Mouse (Mus musculus) limb, embryonic 12.5 days (tissue): ENCODE data around the gene Foxm1. TPM values are rescaled to one million over a fixed set of nuclear protein-coding genes. Genes with fewer than 3 reads are reported as not detected.
A peak's percentile ranks its signal among the peaks of the same experiment; 100 is the strongest.

Experiments used
- ATAC-seq: fragments of 200-750 bp; cut with Nextera tagmentation; 2 replicates; pipeline ENCODE4 v1.8.0; 2017; ENCODE audit warnings: low read depth, moderate TSS enrichment; ENCODE audit not compliant: insufficient number of reproducible peaks, insufficient read depth, low FRiP score, low TSS enrichment
- H3K27ac ChIP-seq: fragments of 300-500 bp; sonication (generic); 2 replicates; pipeline ENCODE4 v1.5.1; 2016; ENCODE audit warnings: mild to moderate bottlenecking, moderate library complexity
- H3K27me3 ChIP-seq: fragments of 300-500 bp; sonication (generic); 2 replicates; pipeline ENCODE4 v1.6.1; 2016; ENCODE audit warnings: mild to moderate bottlenecking, moderate library complexity
- H3K36me3 ChIP-seq: fragments of 300-500 bp; sonication (generic); 2 replicates; pipeline ENCODE4 v1.6.1; 2016; ENCODE audit warnings: mild to moderate bottlenecking, moderate library complexity
- H3K4me1 ChIP-seq: fragments of 300-500 bp; sonication (generic); replicated peaks from 2 replicates; pipeline ENCODE4 v1.6.1; 2016
- H3K4me2 ChIP-seq: fragments of 300-500 bp; sonication (generic); 2 replicates; pipeline ENCODE4 v1.6.1; 2016; ENCODE audit warnings: mild to moderate bottlenecking, moderate library complexity
- H3K4me3 ChIP-seq: fragments of 300-500 bp; sonication (generic); replicated peaks from 2 replicates; pipeline ENCODE4 v1.5.1; 2016; ENCODE audit warnings: mild to moderate bottlenecking
- H3K9ac ChIP-seq: fragments of 300-500 bp; sonication (generic); replicated peaks from 2 replicates; pipeline ENCODE4 v1.6.1; 2016; ENCODE audit warnings: mild to moderate bottlenecking, moderate library complexity
- H3K9me3 ChIP-seq: fragments of 300-500 bp; sonication (generic); 2 replicates; pipeline ENCODE4 v1.6.1; 2016; ENCODE audit warnings: mild to moderate bottlenecking, moderate library complexity
- WGBS: fragments of 180-500 bp; shearing (Covaris S2); methylation state at CpG from one replicate; pipeline ENCODE4 v1.1.7; 2016; 5-methylcytosine and 5-hydroxymethylcytosine counted together
- polyA plus RNA-seq: library from polyadenylated mRNA; unstranded; fragments of >200 nt; fragmentation: Nextera tagmentation; extraction: Ambion mirVana; gene quantifications from 2 replicates; pipeline ENCODE4 v1.2.1, GENCODE M21; 2016

Gene Foxm1
- 43.2 and 52.4 TPM in 2 replicates for polyA plus RNA-seq

GRCm38 (mm10) chr6:128362381-128363006, at the start of gene Foxm1, which contains the start of gene Rhno1:
Gene Foxm1, plus strand, starts transcription at chr6:128362967.
Gene Rhno1, minus strand, starts transcription at chr6:128362911.
- H3K4me2 ChIP-seq = peak within 1 kb of the TSS; percentile 89
- H3K36me3 ChIP-seq = peaks cover 40% of the 10 kb centered on the region
- H3K9ac ChIP-seq = peak within 1 kb of the TSS; percentile 88
- WGBS = under 1% methylated on average over 67 of the region's 76 CpGs
- H3K9me3 ChIP-seq = no peaks in the 10 kb centered on the region
- ATAC-seq = peak; percentile 85
- peak within 1 kb of the TSS; percentile 96 for H3K27ac ChIP-seq
- H3K27me3 ChIP-seq = no peaks in the 10 kb centered on the region
- peaks cover 28% of the 10 kb centered on the region for H3K4me1 ChIP-seq
- H3K4me3 ChIP-seq = peak within 1 kb of the TSS; percentile 96

GRCm38 (mm10) chr6:128314796-128315195, 48.0 kb upstream of the Foxm1 start:
- Histone ChIP-seq H3K4me2 (no peak overlapping the region), H3K9ac (no peak overlapping the region)
- 83% methylated on average over 6 of the region's 6 CpGs for WGBS

GRCm38 (mm10) chr6:128315597-128315996, 47.2 kb upstream of the Foxm1 start:
- Histone ChIP-seq H3K4me2 (no peak overlapping the region), H3K36me3 (no peaks in the 10 kb centered on the region), H3K9ac (no peak overlapping the region), H3K9me3 (no peaks in the 10 kb centered on the region), H3K4me3 (no peak overlapping the region), H3K27ac (no peak overlapping the region), H3K27me3 (no peaks in the 10 kb centered on the region), H3K4me1 (no peaks in the 10 kb centered on the region)
- WGBS = 80% methylated on average over 8 of the region's 8 CpGs
- ATAC-seq = no peak

More at GRCm38 (mm10) chr6:128314796-128315195, 48.0 kb upstream of the Foxm1 start:
- no peak overlapping the region for H3K27ac ChIP-seq
- no peaks in the 10 kb centered on the region for H3K4me1 ChIP-seq
- no peak for ATAC-seq
- no peaks in the 10 kb centered on the region for H3K36me3 ChIP-seq
- H3K4me3 ChIP-seq = no peak overlapping the region
- no peaks in the 10 kb centered on the region for H3K27me3 ChIP-seq
- no peaks in the 10 kb centered on the region for H3K9me3 ChIP-seq

- WGBS = 16% methylated on average over 4 of the region's 4 CpGs
- H3K9me3 ChIP-seq = no peaks in the 10 kb centered on the region
- no peaks in the 10 kb centered on the region for H3K4me1 ChIP-seq
- H3K27me3 ChIP-seq = no peaks in the 10 kb centered on the region
- no peak overlapping the region for H3K27ac ChIP-seq
- no peak for ATAC-seq
- peaks cover 27% of the 10 kb centered on the region for H3K36me3 ChIP-seq
- no peak overlapping the region for H3K4me2 ChIP-seq
- no peak overlapping the region for H3K9ac ChIP-seq
- H3K4me3 ChIP-seq = no peak overlapping the region
These were observed 44.5 kb upstream of the Foxm1 start for GRCm38 (mm10) chr6:128318317-128318716.

GRCm38 (mm10) chr6:128334397-128335124, 28.2 kb upstream of the Foxm1 start:
- Histone ChIP-seq H3K27ac (no peak overlapping the region), H3K4me2 (no peak overlapping the region), H3K4me1 (0 out of 2 replicates have a peak, but pooled peaks cover 5% of the 10 kb centered on the region), H3K36me3 (peaks cover 72% of the 10 kb centered on the region), H3K9ac (no peak overlapping the region), H3K4me3 (no peak overlapping the region), H3K9me3 (peaks cover 14% of the 10 kb centered on the region), H3K27me3 (no peaks in the 10 kb centered on the region)
- ATAC-seq = 0 out of 2 replicates have a peak, but pooled peaks have one; percentile 61
- 26% methylated on average over 12 of the region's 12 CpGs for WGBS

GRCm38 (mm10) chr6:128337467-128337866, 25.3 kb upstream of the Foxm1 start:
- no peak overlapping the region for H3K27ac ChIP-seq
- H3K4me2 ChIP-seq = no peak overlapping the region

GRCm38 (mm10) chr6:128338876-128339275, 23.9 kb upstream of the Foxm1 start:
- H3K36me3 ChIP-seq = peaks cover 52% of the 10 kb centered on the region
- no peak overlapping the region for H3K9ac ChIP-seq

More at GRCm38 (mm10) chr6:128337467-128337866, 25.3 kb upstream of the Foxm1 start:
- no peak for ATAC-seq
- Histone ChIP-seq H3K27me3 (no peaks in the 10 kb centered on the region), H3K36me3 (peaks cover 52% of the 10 kb centered on the region), H3K4me3 (no peak overlapping the region), H3K9ac (no peak overlapping the region), H3K9me3 (no peaks in the 10 kb centered on the region), H3K4me1 (0 out of 2 replicates have a peak, but pooled peaks cover 8% of the 10 kb centered on the region)
- 75% methylated on average over 7 of the region's 7 CpGs for WGBS

GRCm38 (mm10) chr6:128341956-128342723, 20.6 kb upstream of the Foxm1 start:
- 0 out of 2 replicates have a peak, but pooled peaks cover 8% of the 10 kb centered on the region for H3K4me1 ChIP-seq
- no peaks in the 10 kb centered on the region for H3K9me3 ChIP-seq
- no peak overlapping the region for H3K27ac ChIP-seq
- H3K4me3 ChIP-seq = no peak overlapping the region
- WGBS = 90% methylated on average over 11 of the region's 11 CpGs
- ATAC-seq = no peak
- no peaks in the 10 kb centered on the region for H3K27me3 ChIP-seq
- no peak overlapping the region for H3K9ac ChIP-seq
- H3K36me3 ChIP-seq = peaks cover 31% of the 10 kb centered on the region
- no peak overlapping the region for H3K4me2 ChIP-seq

More at GRCm38 (mm10) chr6:128338876-128339275, 23.9 kb upstream of the Foxm1 start:
- ATAC-seq = no peak
- whole genome bisulfite sequencing = 40% methylated on average over 5 of the region's 5 CpGs
- H3K27me3 ChIP-seq = no peaks in the 10 kb centered on the region
- H3K4me3 ChIP-seq = no peak overlapping the region
- H3K9me3 ChIP-seq = no peaks in the 10 kb centered on the region
- no peak overlapping the region for H3K4me2 ChIP-seq
- H3K27ac ChIP-seq = no peak overlapping the region
- 0 out of 2 replicates have a peak, but pooled peaks cover 8% of the 10 kb centered on the region for H3K4me1 ChIP-seq

GRCm38 (mm10) chr6:128345623-128346022, 17.1 kb upstream of the Foxm1 start:
- Histone ChIP-seq H3K27ac (no peak overlapping the region), H3K9ac (no peak overlapping the region), H3K9me3 (no peaks in the 10 kb centered on the region), H3K27me3 (no peaks in the 10 kb centered on the region), H3K36me3 (peaks cover 39% of the 10 kb centered on the region), H3K4me1 (no peaks in the 10 kb centered on the region), H3K4me3 (no peak overlapping the region), H3K4me2 (no peak overlapping the region)
- ATAC-seq = no peak
- WGBS = 93% methylated on average over 10 of the region's 10 CpGs

- Histone ChIP-seq H3K4me3 (no peak overlapping the region), H3K4me1 (no peaks in the 10 kb centered on the region), H3K4me2 (no peak overlapping the region), H3K9ac (no peak overlapping the region), H3K27ac (no peak overlapping the region), H3K27me3 (no peaks in the 10 kb centered on the region), H3K36me3 (peaks cover 44% of the 10 kb centered on the region), H3K9me3 (no peaks in the 10 kb centered on the region)
- 84% methylated on average over 6 of the region's 6 CpGs for WGBS
- ATAC-seq = no peak
These were observed 16.0 kb upstream of the Foxm1 start for GRCm38 (mm10) chr6:128346782-128347181.

- Histone ChIP-seq H3K36me3 (peaks cover 29% of the 10 kb centered on the region), H3K4me2 (no peak overlapping the region), H3K4me3 (no peak overlapping the region), H3K4me1 (peaks cover 11% of the 10 kb centered on the region; the same call in 1 of the 2 replicates), H3K27ac (no peak overlapping the region), H3K9me3 (no peaks in the 10 kb centered on the region), H3K27me3 (no peaks in the 10 kb centered on the region), H3K9ac (no peak overlapping the region)
- no peak for ATAC-seq
- WGBS = 67% methylated on average over 7 of the region's 7 CpGs
These were observed 13.1 kb upstream of the Foxm1 start for GRCm38 (mm10) chr6:128349711-128350110.
